Mouse (Mus musculus): ENCODE measurements around the gene Ank3. TPM values are rescaled to one million over a fixed set of nuclear protein-coding genes. Genes with fewer than 3 reads are reported as not detected.

Ank3 gene
- total and polyA plus RNA-seq, 3 experiments: 3.2 to 6.7 TPM; not detected in 1

DNA sequence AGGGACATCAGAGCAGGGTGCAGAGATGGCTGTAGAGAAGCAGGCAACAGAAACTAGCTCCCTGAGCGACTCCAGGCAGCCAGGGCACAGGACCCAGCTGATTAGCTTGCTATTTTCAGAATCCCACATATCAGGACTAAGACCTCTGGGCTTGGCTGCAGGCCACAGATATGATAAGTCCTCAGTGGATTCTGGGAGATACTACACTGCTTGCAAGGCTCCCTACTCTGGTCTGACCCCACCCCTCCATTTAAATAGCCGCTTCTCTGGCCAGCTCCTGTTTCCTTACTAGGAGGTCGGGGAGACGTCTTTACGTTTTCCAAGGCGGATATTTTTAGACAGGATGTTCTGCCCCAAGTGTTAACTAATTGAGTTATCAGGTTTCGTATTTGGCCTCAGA lies 386.7 kb downstream of the Ank3 start (continued):
- TF ChIP-seq ZC3H11A (IDR thresholded peaks at IDR 0.05; ENCODE audit: low read depth, low read length) (0 out of 2 replicates have a peak, but pooled peaks have one; percentile 3), E2F4 (IDR thresholded peaks at IDR 0.05; ENCODE audit: borderline replicate concordance, low read depth, low read length) (no peak), POLR2AphosphoS2 (IDR thresholded peaks at IDR 0.05; ENCODE audit: low read length) (no peak), RAD21 (IDR thresholded peaks at IDR 0.05; ENCODE audit: low read depth, low read length) (no peak), MAFK (IDR thresholded peaks at IDR 0.05; ENCODE audit: borderline replicate concordance, low read depth, low read length) (no peak; the same call in 1 of the 2 replicates), TAL1 (IDR thresholded peaks at IDR 0.05; ENCODE audit: low read length) (no peak), BHLHE40 (IDR thresholded peaks at IDR 0.05; ENCODE audit: borderline replicate concordance, low read depth, low read length) (peak; percentile 30; the same call in 1 of the 2 replicates), ELF1 (IDR thresholded peaks at IDR 0.05; ENCODE audit: low read depth, low read length) (no peak), EP300 (IDR thresholded peaks at IDR 0.05; ENCODE audit: low read depth in 1 of 2, low read length in 2 of 2) (peak; percentile 66 to 78), UBTF (IDR thresholded peaks at IDR 0.05; ENCODE audit: borderline replicate concordance, insufficient read depth, low read depth, low read length) (no peak)

DNA sequence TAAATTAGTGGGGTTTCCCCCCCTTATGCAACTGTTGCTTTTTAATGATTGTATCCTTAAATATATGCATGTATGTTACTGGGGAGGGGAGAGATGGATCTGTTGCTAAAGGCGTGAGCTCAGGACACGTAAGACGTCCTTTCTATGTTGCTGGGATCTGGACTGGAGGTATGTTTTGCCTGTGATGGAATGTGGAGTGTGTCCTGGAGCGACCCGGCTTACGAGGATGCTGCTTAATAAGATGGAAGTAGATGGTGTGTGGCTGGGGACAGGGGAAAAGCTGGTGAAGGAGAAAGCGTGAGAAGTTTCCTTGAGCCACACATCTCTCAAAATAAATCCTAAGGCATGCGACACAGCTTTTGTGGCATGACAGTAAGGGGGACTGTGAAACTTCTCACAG lies 387.1 kb downstream of the Ank3 start:
- Histone ChIP-seq H3K27me3 (ENCODE audit: control insufficient read depth in 1 of 2, insufficient read depth in 2 of 2, low read length in 2 of 2) (no peaks in the 10 kb centered on the region), H3K27ac (ENCODE audit: control insufficient read depth, low read depth, low read length) (no peak overlapping the region), H3K4me1 (ENCODE audit: control insufficient read depth in 1 of 2, insufficient read depth in 2 of 2, low read length in 2 of 2) (peaks cover 10 to 12% of the 10 kb centered on the region in 2 experiments), H3K36me3 (ENCODE audit: control insufficient read depth in 1 of 2, insufficient read depth in 2 of 2, low read length in 2 of 2) (peaks cover 0 to 9% of the 10 kb centered on the region in 2 experiments; a peak in 2 of 4 replicates), H3K4me3 (ENCODE audit: control insufficient read depth in 1 of 2, insufficient read depth in 1 of 2, low read depth in 2 of 2, low read length in 2 of 2) (0 out of 4 replicates have a peak overlapping the region, but pooled peaks of 1 of the 2 experiments have one; percentile 35), H3K9me3 (replicated peaks; ENCODE audit: insufficient read depth, low read length) (no peaks in the 10 kb centered on the region), H3K79me2 (ENCODE audit: control insufficient read depth, insufficient read depth, low read length, poor library complexity) (no peaks in the 10 kb centered on the region), H3K9ac (ENCODE audit: control insufficient read depth, low read depth, low read length, poor library complexity, severe bottlenecking) (no peak overlapping the region)
- no peak for DNase-seq (ENCODE audit: low read depth, low spot score)
- TF ChIP-seq MAZ (IDR thresholded peaks at IDR 0.05; ENCODE audit: low read depth, low read length) (no peak), POLR2A (IDR thresholded peaks at IDR 0.05; ENCODE audit: control insufficient read depth in 1 of 2, insufficient read depth in 1 of 2, low read depth in 1 of 2, low read length in 2 of 2, poor library complexity in 1 of 2) (no peak), UBTF (IDR thresholded peaks at IDR 0.05; ENCODE audit: borderline replicate concordance, insufficient read depth, low read depth, low read length) (no peak), MXI1 (IDR thresholded peaks at IDR 0.05; ENCODE audit: low read depth, low read length) (0 out of 2 replicates have a peak, but pooled peaks have one; percentile 10), CTCF (IDR thresholded peaks at IDR 0.05 in 2 of 3, conservative IDR thresholded peaks at IDR 0.05 in 1 of 3; ENCODE audit: control insufficient read depth in 1 of 3, insufficient read depth in 1 of 3, low read depth in 2 of 3, low read length in 3 of 3, poor library complexity in 1 of 3, severe bottlenecking in 1 of 3) (no peak), RCOR1 (IDR thresholded peaks at IDR 0.05; ENCODE audit: low read depth, low read length) (no peak), TAL1 (IDR thresholded peaks at IDR 0.05; ENCODE audit: low read length) (no peak)

DNA sequence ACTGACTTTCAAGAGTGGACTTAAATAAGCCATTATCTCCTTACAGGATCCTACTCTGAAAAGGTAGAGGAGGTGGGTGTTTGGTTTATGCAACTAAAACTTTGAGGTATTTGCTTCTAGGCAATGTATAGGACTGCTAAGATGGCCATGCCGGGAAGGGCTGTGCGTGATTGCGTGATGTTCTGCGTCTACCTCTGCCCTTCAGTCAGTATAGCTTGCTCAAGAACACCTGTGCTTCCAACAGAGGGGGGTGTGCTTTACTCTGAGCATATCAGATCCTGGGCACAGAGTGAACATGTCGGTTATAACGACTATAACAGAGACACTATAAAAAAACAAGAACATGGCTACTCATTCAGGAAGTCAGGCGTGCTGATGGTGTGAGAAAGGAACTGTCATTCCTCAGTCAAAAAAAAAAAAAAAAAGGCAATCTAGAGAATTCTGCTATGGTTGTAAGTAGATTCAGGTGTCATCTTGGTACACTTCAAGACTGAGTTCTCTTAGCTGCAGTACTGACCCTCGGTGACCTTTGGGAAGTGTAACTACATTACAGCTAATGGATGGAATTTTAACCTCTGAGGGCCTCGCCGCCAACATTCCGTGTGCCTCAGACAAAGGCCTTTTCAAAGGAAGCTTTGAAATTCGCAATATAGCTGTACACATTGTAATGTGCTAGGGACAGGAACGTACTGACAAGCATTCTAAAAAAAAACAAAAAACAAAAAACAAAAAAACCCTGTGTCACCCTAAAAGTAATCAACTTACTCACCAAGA lies 387.8 kb downstream of the Ank3 start:
- no peak overlapping the region for H3K27ac ChIP-seq (ENCODE audit: control insufficient read depth, low read depth, low read length)
- no peak for DNase-seq (ENCODE audit: low read depth, low spot score)
- peaks cover 0 to 9% of the 10 kb centered on the region in 2 experiments; a peak in 2 of 4 replicates for H3K36me3 ChIP-seq (ENCODE audit: control insufficient read depth in 1 of 2, insufficient read depth in 2 of 2, low read length in 2 of 2)
- H3K4me1 ChIP-seq (ENCODE audit: control insufficient read depth in 1 of 2, insufficient read depth in 2 of 2, low read length in 2 of 2): peaks cover 10 to 12% of the 10 kb centered on the region in 2 experiments
- H3K9ac ChIP-seq (ENCODE audit: control insufficient read depth, low read depth, low read length, poor library complexity, severe bottlenecking): no peak overlapping the region
- H3K27me3 ChIP-seq (ENCODE audit: control insufficient read depth in 1 of 2, insufficient read depth in 2 of 2, low read length in 2 of 2): no peaks in the 10 kb centered on the region
- no peaks in the 10 kb centered on the region for H3K9me3 ChIP-seq (replicated peaks; ENCODE audit: insufficient read depth, low read length)
- no peaks in the 10 kb centered on the region for H3K79me2 ChIP-seq (ENCODE audit: control insufficient read depth, insufficient read depth, low read length, poor library complexity)
- H3K4me3 ChIP-seq (ENCODE audit: control insufficient read depth in 1 of 2, insufficient read depth in 1 of 2, low read depth in 2 of 2, low read length in 2 of 2): no peak overlapping the region
- no peak for TF ChIP-seq SMC3 (IDR thresholded peaks at IDR 0.05; ENCODE audit: low read depth, low read length)
- TF ChIP-seq CHD2 (IDR thresholded peaks at IDR 0.05; ENCODE audit: low read length): no peak
- TF ChIP-seq MEF2A (IDR thresholded peaks at IDR 0.05; ENCODE audit: extremely low read depth, insufficient replicate concordance, low read depth, low read length, poor library complexity, severe bottlenecking): no peak
- peak; percentile 15; the same call in 1 of the 2 replicates for TF ChIP-seq ETS1 (IDR thresholded peaks at IDR 0.05; ENCODE audit: low read depth, low read length)
- TF ChIP-seq TAL1 (IDR thresholded peaks at IDR 0.05; ENCODE audit: low read length): no peak
- TF ChIP-seq ZMIZ1 (IDR thresholded peaks at IDR 0.05; ENCODE audit: low read depth, low read length): no peak
- TF ChIP-seq ZNF384 (IDR thresholded peaks at IDR 0.05; ENCODE audit: low read depth, low read length): peak; percentile 81
- TF ChIP-seq MXI1 (IDR thresholded peaks at IDR 0.05; ENCODE audit: low read depth, low read length): no peak
- no peak for TF ChIP-seq UBTF (IDR thresholded peaks at IDR 0.05; ENCODE audit: borderline replicate concordance, insufficient read depth, low read depth, low read length)
- no peak for TF ChIP-seq SIN3A (IDR thresholded peaks at IDR 0.05; ENCODE audit: low read length)
- no peak for TF ChIP-seq GABPA (IDR thresholded peaks at IDR 0.05; ENCODE audit: low read depth, low read length)
- no peak for TF ChIP-seq POLR2AphosphoS2 (IDR thresholded peaks at IDR 0.05; ENCODE audit: low read length)
- no peak for TF ChIP-seq CHD1 (IDR thresholded peaks at IDR 0.05; ENCODE audit: low read depth, low read length)
- no peak for TF ChIP-seq ZKSCAN1 (IDR thresholded peaks at IDR 0.05; ENCODE audit: low read depth, low read length)
- TF ChIP-seq EP300 (IDR thresholded peaks at IDR 0.05; ENCODE audit: low read depth in 1 of 2, low read length in 2 of 2): peak in 1 of 2 experiments; percentile 37; a peak in 1 of 4 replicates
- peak; percentile 57 for TF ChIP-seq MYB (IDR thresholded peaks at IDR 0.05; ENCODE audit: low read depth, low read length)

Measured in MEL (cell line).